Mouse (Mus musculus) sigmoid colon, adult 10 weeks (tissue): ENCODE results near the gene Zfp280c. TPM values are rescaled to one million over a fixed set of nuclear protein-coding genes. Genes with fewer than 3 reads are reported as not detected.

Experiments used
- polyA plus RNA-seq: library from polyadenylated mRNA; stranded (reverse); fragments of 350-450 nt; fragmentation: Illumina TruSeq; extraction: RNeasy Lipid Tissue Mini Kit (QIAGEN cat#74804); gene quantifications from one replicate; pipeline ENCODE4 v1.2.3, GENCODE M21; 2014; ENCODE audit warnings: low read depth, low replicate concordance

Gene Zfp280c
- polyA plus RNA-seq, result 33.6 TPM

DNA sequence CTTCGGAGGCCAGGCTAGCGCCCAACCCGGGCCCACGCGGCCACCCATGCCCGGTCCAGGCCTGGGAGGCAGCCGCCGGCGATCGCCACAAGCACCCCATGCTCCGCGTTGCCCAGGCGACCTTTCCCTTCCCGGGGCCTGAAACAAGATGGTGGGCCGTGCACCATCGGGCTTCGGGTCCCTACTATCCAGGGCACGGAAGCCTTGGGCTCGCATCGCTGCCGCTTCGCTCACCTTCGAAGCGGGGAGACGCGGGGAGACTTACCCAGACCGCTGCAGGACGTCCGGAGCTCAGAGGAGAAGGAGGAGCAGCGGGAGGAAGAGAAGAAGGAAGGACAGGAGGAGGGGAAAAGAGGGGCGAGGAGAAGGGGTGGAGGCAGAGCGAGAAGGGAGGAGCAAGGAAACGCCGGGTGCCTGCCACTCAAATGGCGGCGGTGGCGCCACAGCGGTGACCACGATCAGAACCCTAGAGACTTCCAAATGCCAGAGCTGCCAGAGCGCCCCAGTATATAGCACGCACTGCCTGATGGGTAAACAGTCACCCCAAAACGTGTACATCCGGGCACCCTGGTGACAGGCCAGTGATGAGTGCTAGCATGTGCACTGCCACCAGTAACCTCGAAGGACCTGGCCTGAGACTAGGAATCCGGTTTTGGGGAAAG, at the start of gene Zfp280c:
TSS of gene Zfp280c (minus strand) at position 406 of the 662 bp plus-strand sequence.

DNA sequence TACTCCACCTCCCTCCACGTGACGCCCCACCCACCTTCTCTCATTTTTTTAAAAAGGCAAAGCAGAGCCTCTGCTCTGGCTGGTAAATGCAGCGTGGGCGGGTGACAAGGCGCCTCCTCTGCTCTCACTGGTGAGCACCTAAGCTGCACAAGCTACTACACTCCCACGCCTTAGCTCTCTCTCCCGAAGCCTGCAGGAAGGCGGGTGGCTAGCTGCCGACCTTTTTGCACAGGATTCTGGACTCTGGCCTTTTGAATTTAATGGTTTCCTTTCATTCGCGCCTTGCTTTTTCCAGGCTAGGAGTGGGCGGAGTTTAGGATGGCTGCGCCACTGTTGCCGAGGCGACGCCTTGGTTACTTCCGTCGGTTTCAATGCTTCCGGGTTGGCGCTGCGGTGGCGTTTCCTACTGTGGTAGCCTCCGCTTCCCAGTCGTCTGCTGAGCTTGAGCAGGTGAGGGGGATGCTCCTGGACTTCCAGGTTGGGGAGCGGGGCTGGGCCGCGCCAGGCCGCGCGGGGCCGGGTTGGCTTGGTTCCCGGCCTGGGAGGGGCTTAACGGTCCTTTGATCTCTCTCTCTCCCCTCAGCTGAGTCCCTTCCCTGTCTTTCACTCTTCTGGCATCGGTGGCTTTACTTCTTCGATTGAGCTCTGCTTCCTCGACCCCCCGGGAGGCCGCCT, 29.2 kb upstream of the Zfp280c start, which contains the start of gene Slc25a14:
TSS of gene Slc25a14 (plus strand) at position 35 of the 675 bp plus-strand sequence.

DNA sequence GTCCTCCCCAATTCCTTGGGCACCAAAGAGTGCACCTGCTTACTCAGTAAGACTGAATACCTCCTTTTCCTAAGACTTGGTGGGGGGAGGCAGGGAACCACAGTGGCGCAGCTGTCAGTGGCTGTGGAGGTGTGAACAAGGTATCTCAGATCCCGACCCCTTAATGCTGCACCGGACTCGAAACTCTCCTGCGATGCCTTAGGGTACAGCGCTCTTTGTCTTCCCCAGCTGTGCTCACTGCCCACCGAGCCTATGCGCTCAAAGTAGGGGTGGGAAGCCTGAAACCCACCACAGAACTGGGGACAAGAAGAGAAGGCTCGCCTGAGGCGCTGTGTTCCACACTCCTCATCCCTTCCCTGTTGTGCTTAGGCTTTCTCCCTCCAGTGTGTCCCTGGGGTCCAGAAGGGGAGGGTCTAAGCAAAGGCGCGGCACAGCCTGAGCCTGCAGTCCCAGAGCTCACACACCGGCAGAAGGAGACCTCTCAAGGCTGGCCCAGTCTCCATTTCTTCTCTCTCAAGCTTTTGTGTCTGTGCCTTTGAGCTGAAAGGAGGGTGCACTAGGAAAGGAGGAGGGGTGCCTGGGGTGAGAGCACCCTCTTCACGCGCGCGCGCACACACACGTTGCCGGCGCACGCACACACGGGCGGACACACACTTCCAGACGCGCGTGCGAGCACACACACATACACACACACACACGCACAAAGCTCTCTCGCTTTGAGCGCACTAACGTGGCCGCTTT, 75.3 kb downstream of the Zfp280c start, which contains the start of gene Rab33a:
TSS of gene Rab33a (plus strand) at position 478 of the 741 bp plus-strand sequence.

DNA sequence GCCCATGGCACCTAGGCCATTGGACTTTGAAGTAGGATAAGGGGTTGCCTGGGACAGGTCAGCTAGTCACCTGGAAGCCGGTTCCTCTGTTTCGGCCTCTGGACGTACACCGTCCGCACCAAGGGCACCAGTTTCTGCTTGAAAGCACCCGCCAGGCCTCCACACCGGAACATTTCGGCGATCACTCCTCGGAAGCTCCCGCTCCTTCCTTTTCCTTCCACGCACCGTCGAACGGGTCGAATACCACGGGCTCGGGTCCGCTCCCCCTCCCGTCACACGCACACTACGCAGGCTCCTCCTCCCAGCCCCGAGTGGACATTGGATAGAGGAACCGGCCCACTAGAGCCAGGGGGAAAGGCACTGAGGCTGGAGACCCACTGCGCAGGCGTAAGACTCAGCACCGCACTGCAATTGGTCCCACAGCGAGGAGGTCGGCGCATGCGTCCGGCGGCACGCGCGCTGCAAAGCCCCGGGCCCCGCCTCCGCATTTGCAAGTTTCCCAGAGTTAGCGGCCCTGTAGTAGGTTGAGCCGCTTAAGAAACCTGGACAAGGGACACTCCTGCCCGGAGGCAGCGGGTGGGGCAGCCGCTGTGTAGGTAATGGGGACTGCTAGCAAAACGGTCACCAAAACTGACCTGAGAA, 81.0 kb downstream of the Zfp280c start, which contains the start of gene Aifm1:
TSS of gene Aifm1 (minus strand) at position 398 of the 642 bp plus-strand sequence.

Other genes with a start within 250 kb of the Zfp280c start
- gene Elf4, start 131.4 kb downstream of the Zfp280c start, polyA plus RNA-seq, result 32.9 TPM
- 74.9 TPM for gene Aifm1, start 80.9 kb downstream of the Zfp280c start, polyA plus RNA-seq
- 0.91 TPM for gene Rab33a, start 75.2 kb downstream of the Zfp280c start, polyA plus RNA-seq
- gene Slc25a14, start 28.9 kb upstream of the Zfp280c start, polyA plus RNA-seq, result 16.5 TPM
- gene Gpr119, start 80.0 kb upstream of the Zfp280c start, polyA plus RNA-seq, result 2.3 TPM
- 6.1 TPM for gene Rbmx2, start 100.5 kb upstream of the Zfp280c start, polyA plus RNA-seq